Mouse (Mus musculus) layer of hippocampus, postnatal 36 days (tissue): ENCODE results near the gene Cd72. TPM values are rescaled to one million over a fixed set of nuclear protein-coding genes. Genes with fewer than 3 reads are reported as not detected.

Experiments used
- DNase-seq, 2 experiments: peaks; one replicate each; pipeline ENCODE4 v3.0.0; 2022
- total RNA-seq, 2 experiments: library from RNA; stranded (reverse); gene quantifications; 2 replicates each; pipeline ENCODE4 v1.2.3; 2021

Cd72 gene
- total RNA-seq, 2 experiments from 2014 or later = not detected

GRCm38 (mm10) chr4:43426487-43426886 lies 27.9 kb downstream of the Cd72 start:
- no peak for DNase-seq

- DNase-seq = no peak
Observed at GRCm38 (mm10) chr4:43425648-43426380, 28.6 kb downstream of the Cd72 start.

GRCm38 (mm10) chr4:43425197-43425596 lies 29.2 kb downstream of the Cd72 start:
- no peak for DNase-seq

GRCm38 (mm10) chr4:43424072-43424471 lies 30.4 kb downstream of the Cd72 start:
- no peak for DNase-seq

GRCm38 (mm10) chr4:43423267-43423934 lies 31.0 kb downstream of the Cd72 start:
- DNase-seq = no peak

GRCm38 (mm10) chr4:43421632-43422240 lies 32.7 kb downstream of the Cd72 start:
- no peak for DNase-seq

- peak; percentile 57 to 72 for DNase-seq
Observed at GRCm38 (mm10) chr4:43420305-43420704, 34.1 kb downstream of the Cd72 start.

GRCm38 (mm10) chr4:43419801-43420281 lies 34.6 kb downstream of the Cd72 start:
- no peak for DNase-seq

GRCm38 (mm10) chr4:43418973-43419656 lies 35.3 kb downstream of the Cd72 start:
- no peak for DNase-seq

GRCm38 (mm10) chr4:43418450-43418849 lies 36.0 kb downstream of the Cd72 start:
- DNase-seq = no peak

- DNase-seq = no peak
Observed at GRCm38 (mm10) chr4:43417269-43418062, 37.0 kb downstream of the Cd72 start.

GRCm38 (mm10) chr4:43416071-43416490 lies 38.3 kb downstream of the Cd72 start:
- DNase-seq = no peak

- no peak for DNase-seq
Observed at GRCm38 (mm10) chr4:43415221-43416070, 39.0 kb downstream of the Cd72 start.

GRCm38 (mm10) chr4:43414761-43415160 lies 39.7 kb downstream of the Cd72 start:
- no peak for DNase-seq

- no peak for DNase-seq
Observed at GRCm38 (mm10) chr4:43407071-43407920, 47.1 kb downstream of the Cd72 start.

- peak; percentile 69 to 72 for DNase-seq
Observed at GRCm38 (mm10) chr4:43406162-43406971, 48.1 kb downstream of the Cd72 start.

GRCm38 (mm10) chr4:43404697-43405096 lies 49.7 kb downstream of the Cd72 start:
- DNase-seq = no peak

GRCm38 (mm10) chr4:43402212-43402611 lies 52.2 kb downstream of the Cd72 start:
- DNase-seq = no peak

GRCm38 (mm10) chr4:43401486-43401885 lies 52.9 kb downstream of the Cd72 start:
- DNase-seq = no peak
